Mouse (Mus musculus): ENCODE results near the gene Dnah17.

The Dnah17 gene

GRCm38 (mm10) chr11:118130534-118130933 is at the start of gene Dnah17:
Gene Dnah17, minus strand, starts transcription at chr11:118130634.
- no peak for DNase-seq (ENCODE audit: low spot score)

DNA sequence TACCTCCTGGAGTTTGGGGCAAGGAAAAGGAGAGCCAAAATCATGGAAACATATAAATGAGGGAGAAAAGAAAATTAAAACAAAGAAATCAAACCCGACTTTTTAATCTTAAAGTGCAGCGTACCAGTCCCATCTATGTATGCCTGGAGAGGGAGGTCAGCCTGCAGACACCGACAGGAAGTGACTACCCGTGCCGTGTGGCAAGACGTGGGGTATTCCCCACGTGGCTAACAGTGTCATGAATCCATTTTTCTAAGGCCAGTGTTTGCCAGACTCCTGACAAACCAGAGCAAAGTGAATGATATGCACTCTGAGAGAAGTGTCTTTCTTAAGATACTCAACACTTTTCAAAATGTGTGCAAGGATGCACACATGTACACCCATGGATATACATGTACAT is 49.8 kb upstream of the Dnah17 start:
- DNase-seq (ENCODE audit: low spot score): no peak

DNA sequence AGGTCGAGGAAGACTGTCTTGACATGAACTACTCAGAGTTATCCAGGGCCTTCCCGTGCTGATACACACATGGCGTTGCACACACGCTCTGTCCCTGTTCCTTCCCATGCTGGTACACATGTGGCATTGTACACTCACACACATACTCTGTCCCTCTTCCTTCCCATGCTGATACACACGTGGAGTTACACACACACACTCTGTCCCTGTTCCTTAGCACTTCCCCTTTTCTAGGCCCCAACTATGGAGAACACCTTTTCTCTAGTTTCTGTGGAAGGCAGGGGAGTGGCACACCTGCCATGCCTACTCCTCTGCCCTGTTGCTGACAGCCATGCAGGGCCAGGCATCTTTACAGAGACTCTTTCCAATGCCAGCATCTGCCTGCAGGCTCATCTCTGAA is 47.8 kb upstream of the Dnah17 start:
- DNase-seq (ENCODE audit: low spot score): no peak

GRCm38 (mm10) chr11:118174752-118175151 is 44.3 kb upstream of the Dnah17 start:
- DNase-seq (ENCODE audit: low spot score): no peak

GRCm38 (mm10) chr11:118172768-118173167 is 42.3 kb upstream of the Dnah17 start:
- no peak for DNase-seq (ENCODE audit: low spot score)

- no peak for DNase-seq (ENCODE audit: low spot score)
Observed at GRCm38 (mm10) chr11:118170333-118170732, 39.9 kb upstream of the Dnah17 start.

DNA sequence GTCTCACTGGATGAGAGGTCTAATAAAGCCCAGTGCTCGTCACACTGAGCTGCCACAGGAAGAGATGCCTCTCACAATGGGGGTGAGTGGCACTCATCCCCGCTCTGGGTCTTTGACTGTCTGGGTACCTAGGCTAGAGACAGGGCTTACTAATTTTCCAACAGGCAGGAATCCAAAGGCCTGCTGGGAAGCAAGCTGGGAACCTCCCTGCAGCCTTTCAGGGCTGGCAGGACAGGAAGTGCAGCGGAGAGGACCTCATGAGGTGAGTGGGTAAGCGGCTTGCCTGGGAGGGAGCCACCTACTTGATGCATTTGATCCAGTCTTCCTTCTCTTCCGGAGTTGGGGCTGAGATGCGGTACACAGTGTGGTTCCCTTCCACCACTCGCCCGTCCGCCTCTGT is 38.3 kb upstream of the Dnah17 start:
- DNase-seq (ENCODE audit: low spot score): no peak

- DNase-seq (ENCODE audit: low spot score): no peak
Observed at GRCm38 (mm10) chr11:118166626-118167025, 36.2 kb upstream of the Dnah17 start.

GRCm38 (mm10) chr11:118165681-118166080 is 35.2 kb upstream of the Dnah17 start:
- no peak for DNase-seq (ENCODE audit: low spot score)

GRCm38 (mm10) chr11:118164566-118164965 is 34.1 kb upstream of the Dnah17 start:
- DNase-seq (ENCODE audit: low spot score): no peak

GRCm38 (mm10) chr11:118162245-118162644 is 31.8 kb upstream of the Dnah17 start:
- no peak for DNase-seq (ENCODE audit: low spot score)

DNA sequence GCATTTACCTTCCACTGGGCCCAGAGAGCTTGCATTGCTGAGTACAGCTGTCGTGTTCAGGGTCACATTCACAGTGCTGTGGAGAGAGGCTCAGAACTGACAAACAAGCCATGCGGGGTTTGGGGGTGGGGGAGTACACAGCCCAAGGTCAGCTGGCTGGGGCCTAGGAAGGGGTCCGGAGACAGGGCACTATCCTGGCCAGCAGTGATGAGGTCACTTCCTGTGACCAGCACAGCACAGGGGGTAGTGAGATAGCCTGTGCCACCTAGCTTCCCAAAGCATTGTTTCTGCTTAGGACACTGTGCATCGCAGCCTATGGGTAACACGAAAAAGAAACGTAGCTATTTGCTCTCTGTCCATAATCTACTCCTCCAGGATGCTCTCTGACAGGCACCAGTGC is 30.8 kb upstream of the Dnah17 start:
- no peak for DNase-seq (ENCODE audit: low spot score)

GRCm38 (mm10) chr11:118160763-118161162 is 30.3 kb upstream of the Dnah17 start:
- no peak for DNase-seq (ENCODE audit: low spot score)

DNA sequence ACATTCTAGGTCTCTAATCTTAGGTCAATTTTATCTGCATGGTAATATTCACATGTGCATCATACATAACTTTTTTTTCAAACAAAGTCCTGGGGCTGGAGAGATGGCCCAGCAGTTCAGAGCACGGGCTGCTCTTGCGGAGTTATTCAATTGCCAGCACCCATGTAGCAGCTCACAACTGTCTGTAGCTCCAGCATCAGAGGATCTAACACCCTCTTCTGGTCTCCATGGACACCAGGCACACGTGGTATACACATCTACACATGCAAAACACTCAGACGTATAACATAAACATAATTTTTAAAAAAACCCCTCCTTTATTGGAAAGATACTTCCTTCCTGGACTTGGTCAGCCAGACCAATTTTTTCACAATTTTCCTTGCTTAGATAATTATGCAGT is 28.3 kb upstream of the Dnah17 start:
- DNase-seq (ENCODE audit: low spot score): no peak

DNA sequence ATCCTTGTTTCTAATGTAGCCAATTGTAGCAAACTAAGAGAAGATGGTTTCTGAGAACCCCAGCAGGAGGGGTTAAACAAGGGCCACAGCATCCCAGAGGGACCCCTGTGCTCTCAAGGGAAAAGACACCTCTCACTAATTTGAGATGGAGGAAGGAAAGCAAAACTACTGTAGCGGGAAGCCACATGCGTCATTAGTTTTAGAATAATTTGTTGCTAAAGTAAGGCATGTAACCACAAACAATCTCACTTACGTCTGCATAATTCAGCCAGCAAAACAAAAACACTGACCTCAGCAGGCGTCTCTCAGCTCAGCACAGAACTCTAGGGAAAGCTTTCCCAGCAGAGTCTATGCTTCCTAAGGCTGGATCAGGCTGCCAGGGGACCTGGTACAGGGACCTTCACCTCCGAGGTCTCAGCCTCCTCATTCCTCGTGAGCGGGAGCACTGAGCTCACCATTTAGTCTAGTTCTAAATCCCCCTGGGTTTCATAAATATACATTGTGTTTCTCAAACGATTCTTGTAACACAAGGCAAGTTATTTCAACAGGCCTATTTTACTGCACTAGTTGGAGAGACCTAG is 26.1 kb upstream of the Dnah17 start:
- DNase-seq (ENCODE audit: low spot score): no peak

DNA sequence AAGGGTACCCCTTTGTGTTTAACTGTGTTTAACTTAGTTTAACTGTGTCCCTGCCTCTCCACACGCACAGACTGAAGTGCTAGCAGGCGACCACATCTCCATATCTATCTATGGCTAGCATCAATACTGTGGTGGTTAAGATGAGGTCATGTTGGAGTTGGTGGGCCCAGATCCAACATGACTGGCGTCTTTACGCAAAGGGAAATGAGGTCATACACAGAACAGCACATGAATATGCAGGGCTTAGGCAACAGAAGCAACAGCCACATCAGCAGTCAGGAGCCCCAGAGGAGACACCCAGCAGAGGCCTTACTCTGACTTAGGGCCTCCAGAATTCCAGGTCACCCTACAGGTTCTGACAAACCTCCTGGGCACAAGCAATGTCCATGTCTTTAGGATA is 22.5 kb upstream of the Dnah17 start:
- no peak for DNase-seq (ENCODE audit: low spot score)

DNA sequence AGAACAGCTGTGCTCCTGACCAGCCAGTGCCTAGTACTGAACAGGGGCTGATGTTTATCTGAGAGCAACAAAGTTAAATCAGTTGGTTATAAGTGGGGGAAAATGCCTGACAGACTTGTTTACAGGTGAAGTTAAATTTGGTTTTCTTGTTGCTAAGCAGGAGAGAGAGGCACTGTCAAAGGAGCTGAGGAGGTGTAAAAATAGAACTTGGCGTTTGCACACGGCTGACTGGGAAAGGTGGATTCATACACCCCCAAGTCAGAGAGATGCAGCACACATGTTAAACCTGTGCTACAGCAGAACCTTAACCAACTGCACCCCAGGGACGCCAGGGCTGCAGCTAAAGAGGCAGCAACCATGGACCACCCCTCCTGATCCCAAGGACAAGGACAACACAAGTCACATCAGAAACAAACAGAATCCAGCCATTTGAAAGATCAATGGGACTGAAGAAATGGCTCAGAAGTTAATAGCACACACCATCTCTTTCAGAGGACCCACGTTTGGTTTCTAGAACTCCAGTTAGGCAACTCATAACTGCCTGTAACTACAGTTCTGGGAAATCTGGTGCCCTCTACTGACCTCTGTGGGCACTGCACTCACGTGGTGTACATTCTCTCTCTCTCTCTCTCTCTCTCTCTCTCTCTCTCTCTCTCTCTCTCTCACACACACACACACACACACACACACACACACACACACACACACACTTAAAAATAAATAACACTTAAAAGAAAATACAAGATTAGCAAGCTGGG is 21.2 kb upstream of the Dnah17 start:
- DNase-seq (ENCODE audit: low spot score): no peak

- DNase-seq (ENCODE audit: low spot score): no peak
Observed at GRCm38 (mm10) chr11:118150115-118150701, 19.8 kb upstream of the Dnah17 start.

GRCm38 (mm10) chr11:118147877-118148637 is 17.6 kb upstream of the Dnah17 start:
- DNase-seq (ENCODE audit: low spot score): no peak

DNA sequence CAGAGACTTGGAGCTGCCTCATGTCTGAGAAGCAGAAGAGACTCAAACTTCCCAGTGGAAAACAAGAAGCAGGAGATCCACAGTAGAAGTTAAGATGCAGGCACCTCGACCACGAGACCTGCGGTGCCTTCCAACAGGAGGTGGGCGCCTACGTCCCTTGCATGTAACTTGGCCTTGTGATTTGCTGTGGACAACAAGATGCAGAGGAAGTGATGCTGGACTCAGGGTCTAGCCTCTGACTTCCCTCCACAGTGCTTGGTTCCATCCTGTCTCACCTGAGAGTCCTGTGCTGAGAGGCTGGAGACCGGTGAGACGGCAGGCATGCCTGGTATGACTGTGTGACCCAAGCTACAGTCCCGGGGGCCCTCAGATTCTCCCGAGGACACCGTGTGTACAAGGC is 16.0 kb upstream of the Dnah17 start:
- DNase-seq (ENCODE audit: low spot score): no peak

DNA sequence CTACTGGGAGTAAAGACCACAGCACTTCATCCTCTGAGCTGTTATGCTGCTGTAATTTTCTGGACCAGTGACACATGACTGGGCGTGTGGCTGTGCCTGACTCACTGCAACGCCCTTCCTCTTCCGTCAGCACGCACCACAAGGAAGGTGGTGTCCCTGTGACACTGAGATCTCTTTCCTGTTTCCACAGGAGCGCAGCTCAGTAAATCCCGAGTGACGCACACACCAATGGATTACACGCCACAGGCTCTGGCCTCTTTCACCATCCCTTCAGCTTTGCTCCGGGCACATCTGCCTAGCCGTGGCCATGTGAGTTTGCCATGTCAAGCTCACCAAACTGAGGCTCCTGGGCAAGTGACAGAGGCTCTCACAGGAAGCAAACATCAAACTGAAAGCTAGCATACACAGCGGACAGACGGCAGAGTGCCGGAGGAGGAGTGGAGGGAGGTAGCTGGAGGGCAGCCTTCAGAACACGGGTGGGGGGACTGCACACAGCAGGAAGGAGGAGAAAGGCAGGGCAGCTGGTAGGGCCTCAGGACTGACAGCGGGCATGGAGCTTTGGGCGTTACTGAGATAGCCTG is 15.4 kb upstream of the Dnah17 start:
- no peak for DNase-seq (ENCODE audit: low spot score)

DNA sequence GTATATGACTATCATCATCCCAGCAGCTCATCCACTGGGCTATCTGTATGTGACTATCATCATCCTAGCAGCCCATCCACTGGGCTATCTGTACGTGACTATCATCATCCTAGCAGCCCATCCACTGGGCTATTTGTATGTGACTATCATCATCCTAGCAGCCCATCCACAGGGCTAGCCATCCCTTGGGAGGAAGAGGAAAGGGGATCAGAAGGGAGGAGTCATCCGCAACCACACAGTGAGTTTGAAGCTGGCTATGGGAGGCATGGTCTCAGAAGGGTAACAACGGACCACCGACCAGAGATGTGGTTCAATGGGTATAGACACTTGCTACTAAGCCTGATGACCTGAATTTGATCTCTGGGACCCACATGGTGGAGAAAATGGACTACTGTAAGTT is 14.7 kb upstream of the Dnah17 start:
- no peak for DNase-seq (ENCODE audit: low spot score)

Measured in c-Kit-positive CD71-positive TER-119-positive erythroid progenitor cells, embryonic 14.5 days (primary cell).